Mouse (Mus musculus): Measurements from ENCODE around the gene Atxn1.

The Atxn1 gene

DNA sequence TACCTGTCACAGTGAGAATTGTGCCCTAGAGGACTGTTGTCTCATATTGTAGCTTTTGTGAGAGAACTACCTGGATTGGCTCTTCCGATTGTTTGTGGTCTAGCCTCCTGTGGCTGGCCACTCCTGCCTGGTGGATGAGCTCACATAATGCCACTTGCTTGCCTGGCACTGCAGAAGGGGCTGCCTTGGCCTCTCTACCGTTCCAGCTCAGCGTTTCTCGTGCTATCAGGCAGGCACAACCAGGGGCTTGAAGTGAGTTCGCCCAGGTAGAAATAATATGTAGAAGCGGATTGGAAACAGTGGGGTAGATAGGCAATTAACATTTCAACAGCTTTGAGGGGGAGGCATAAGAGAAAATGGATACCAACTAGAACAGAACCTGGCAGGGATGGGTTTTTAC, 455.4 kb downstream of the Atxn1 start:
- DNase-seq (ENCODE audit: inconsistent age in 2 of 2, low spot score in 1 of 2), result no peak

DNA sequence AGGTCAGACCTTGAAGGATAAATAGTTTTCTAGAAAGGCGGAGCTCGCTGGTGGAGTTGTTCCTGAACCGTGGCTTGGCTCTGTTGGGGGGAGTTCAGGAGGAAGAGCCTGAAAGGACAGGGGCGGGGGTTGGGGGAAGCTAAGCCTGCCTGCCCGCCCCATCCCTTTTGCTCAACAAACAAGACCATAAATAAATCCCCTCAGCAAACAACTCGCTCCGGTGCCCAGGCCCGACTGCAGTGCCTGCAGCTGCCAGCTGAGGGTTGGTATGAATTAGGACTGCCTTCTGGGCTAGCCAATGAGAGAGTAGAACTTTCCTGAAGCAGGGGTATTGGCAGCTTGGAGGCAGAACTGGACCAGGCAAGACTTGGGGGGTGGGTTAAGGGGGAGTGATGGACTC, 456.3 kb downstream of the Atxn1 start:
- DNase-seq (ENCODE audit: inconsistent age in 2 of 2, low spot score in 1 of 2), result peak; percentile 62 to 82

DNA sequence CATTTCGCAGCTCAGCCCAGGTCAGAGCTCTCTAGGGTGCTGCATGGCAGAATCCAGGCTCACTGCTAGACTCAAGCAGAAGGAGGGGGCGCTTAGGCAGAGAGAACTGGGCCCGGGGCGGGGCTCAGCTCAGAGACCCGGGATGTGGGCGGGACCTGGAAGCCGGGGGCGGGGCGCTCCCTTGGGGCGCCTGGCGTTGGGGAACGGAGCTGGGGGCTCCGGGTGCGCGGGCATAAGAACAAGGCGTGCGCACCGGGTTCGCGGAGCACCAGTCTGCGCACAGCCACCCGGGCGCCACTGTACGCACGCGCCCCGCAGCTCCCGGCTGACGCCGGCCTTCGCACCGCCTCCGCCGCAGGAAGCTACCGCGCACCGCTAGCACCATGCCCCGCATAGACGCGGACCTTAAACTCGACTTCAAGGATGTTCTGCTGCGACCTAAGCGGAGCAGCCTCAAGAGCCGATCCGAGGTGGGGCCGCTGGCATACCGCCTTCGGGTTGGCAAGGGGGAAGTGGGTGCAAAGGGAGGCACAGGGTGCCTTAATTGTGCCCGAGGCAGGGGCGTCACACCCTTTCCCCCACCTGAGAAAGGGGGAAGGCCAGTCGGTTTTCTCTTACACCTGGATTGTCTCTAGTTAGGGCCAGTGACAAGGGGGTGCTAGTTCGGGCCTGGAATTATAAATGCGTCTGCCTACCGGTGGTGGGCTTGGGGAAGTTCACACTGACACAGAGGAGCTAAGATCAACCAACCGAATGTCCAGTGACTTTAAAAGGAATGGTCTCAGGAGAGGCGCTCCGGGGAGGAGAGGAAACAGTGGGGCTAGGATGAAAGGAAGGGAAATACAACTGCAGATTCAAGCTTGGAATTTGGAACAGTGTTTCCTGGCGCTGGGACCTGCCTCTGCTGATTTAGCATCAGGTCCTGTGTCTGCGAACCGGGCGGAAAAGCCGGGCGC, 457.3 kb downstream of the Atxn1 start, which contains the start of gene Gmpr:
Gene Gmpr, plus strand, starts transcription at position 171 of the 956 bp plus-strand sequence.
- peak; percentile 86 to 92 for DNase-seq (ENCODE audit: inconsistent age in 2 of 2, low spot score in 1 of 2)

DNA sequence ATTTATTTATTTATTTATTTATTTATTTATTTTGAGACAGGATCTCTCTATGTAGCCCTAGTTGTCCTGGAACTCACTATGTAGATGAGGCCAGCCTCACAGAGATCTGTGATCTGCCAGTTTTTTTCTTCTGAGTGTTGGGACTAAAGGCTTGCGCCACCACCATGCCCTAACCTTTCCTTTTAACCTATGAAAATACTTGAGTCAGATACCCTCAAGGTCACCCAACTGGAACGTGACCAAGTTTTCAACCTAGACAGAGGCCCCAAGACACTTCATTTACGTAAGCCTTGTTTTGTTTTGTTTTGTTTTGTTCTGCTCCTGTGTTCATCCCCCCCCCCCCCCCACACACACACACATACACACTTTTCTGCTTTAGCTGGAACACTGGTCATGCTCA, 459.3 kb downstream of the Atxn1 start:
- DNase-seq (ENCODE audit: inconsistent age in 2 of 2, low spot score in 1 of 2), result peak; percentile 34 to 76

DNA sequence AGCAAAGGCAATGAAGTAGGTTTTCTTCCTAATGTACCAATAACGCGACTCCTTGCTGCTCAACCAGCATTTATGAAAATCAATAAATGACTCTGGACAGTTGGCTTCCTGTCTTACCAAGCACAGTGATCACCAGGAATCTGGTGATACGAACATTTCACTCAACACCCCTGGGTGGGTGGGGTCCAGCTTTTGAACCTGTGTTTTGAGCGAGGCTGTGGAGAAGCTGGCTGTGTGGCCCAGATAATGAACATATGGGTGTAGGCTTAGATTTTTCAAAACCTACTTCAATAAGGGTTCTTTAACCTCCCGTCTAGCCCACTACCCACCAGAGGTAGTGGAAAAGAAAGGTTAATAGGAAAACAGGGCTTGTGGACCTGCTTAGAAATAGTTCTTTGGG, 462.0 kb downstream of the Atxn1 start:
- DNase-seq (ENCODE audit: inconsistent age in 2 of 2, low spot score in 1 of 2), result no peak

DNA sequence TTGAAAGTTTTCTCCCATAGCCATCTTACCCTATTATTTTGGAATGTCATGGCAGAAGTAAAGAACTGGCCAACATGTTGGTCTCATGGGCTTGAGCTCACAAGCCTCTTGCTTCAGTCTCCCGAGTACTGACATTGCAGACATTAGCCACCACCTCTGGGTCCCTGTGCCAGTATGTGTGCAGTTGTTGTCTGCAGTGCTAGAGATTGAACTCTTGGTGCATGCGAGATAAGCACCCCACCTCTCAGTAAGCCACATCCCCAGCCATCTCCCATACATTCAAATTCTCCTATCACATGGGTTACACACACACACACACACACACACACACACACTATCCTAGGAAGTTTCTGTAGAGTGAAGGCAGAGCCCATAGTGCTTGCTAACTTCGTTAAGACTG, 464.9 kb downstream of the Atxn1 start:
- DNase-seq (ENCODE audit: inconsistent age in 2 of 2, low spot score in 1 of 2), result no peak

All from adrenal gland, adult (tissue).